Mouse (Mus musculus): Measurements from ENCODE around the gene Mapk10.

Mapk10 gene

GRCm38 (mm10) chr5:103164022-103164421, 47.1 kb downstream of the Mapk10 start:
- no peak for DNase-seq (ENCODE audit: low spot score in 2 of 2)

GRCm38 (mm10) chr5:103161574-103161973, 49.6 kb downstream of the Mapk10 start:
- no peak for DNase-seq (ENCODE audit: low spot score in 2 of 2)

- DNase-seq (ENCODE audit: low spot score in 2 of 2) = no peak
Measured at GRCm38 (mm10) chr5:103161196-103161540, 50.0 kb downstream of the Mapk10 start.

GRCm38 (mm10) chr5:103160314-103161195, 50.6 kb downstream of the Mapk10 start:
- no peak for DNase-seq (ENCODE audit: low spot score in 2 of 2)

- DNase-seq (ENCODE audit: low spot score in 2 of 2) = no peak
Measured at GRCm38 (mm10) chr5:103140935-103141334, 70.2 kb downstream of the Mapk10 start.

GRCm38 (mm10) chr5:103134839-103135238, 76.3 kb downstream of the Mapk10 start:
- DNase-seq (ENCODE audit: low spot score in 2 of 2) = no peak

- DNase-seq (ENCODE audit: low spot score in 2 of 2) = no peak
Measured at GRCm38 (mm10) chr5:103133626-103134025, 77.5 kb downstream of the Mapk10 start.

GRCm38 (mm10) chr5:103132814-103133213, 78.3 kb downstream of the Mapk10 start:
- DNase-seq (ENCODE audit: low spot score in 2 of 2) = no peak

- DNase-seq (ENCODE audit: low spot score in 2 of 2) = no peak
Measured at GRCm38 (mm10) chr5:103119618-103120017, 91.5 kb downstream of the Mapk10 start.

- DNase-seq (ENCODE audit: low spot score in 2 of 2) = no peak
Measured at GRCm38 (mm10) chr5:103115571-103115970, 95.6 kb downstream of the Mapk10 start.

GRCm38 (mm10) chr5:103112471-103112870, 98.7 kb downstream of the Mapk10 start:
- DNase-seq (ENCODE audit: low spot score in 2 of 2) = no peak

- DNase-seq (ENCODE audit: low spot score in 2 of 2) = no peak
Measured at GRCm38 (mm10) chr5:103109409-103109808, 101.7 kb downstream of the Mapk10 start.

GRCm38 (mm10) chr5:103105441-103106414, 105.4 kb downstream of the Mapk10 start:
- DNase-seq (ENCODE audit: low spot score in 2 of 2) = no peak

GRCm38 (mm10) chr5:103104082-103104481, 107.1 kb downstream of the Mapk10 start:
- no peak for DNase-seq (ENCODE audit: low spot score in 2 of 2)

- no peak for DNase-seq (ENCODE audit: low spot score in 2 of 2)
Measured at GRCm38 (mm10) chr5:103102876-103103393, 108.2 kb downstream of the Mapk10 start.

GRCm38 (mm10) chr5:103102176-103102575, 109.0 kb downstream of the Mapk10 start:
- DNase-seq (ENCODE audit: low spot score in 2 of 2) = no peak

GRCm38 (mm10) chr5:103094166-103094565, 117.0 kb downstream of the Mapk10 start:
- DNase-seq (ENCODE audit: low spot score in 2 of 2) = no peak

- DNase-seq (ENCODE audit: low spot score in 2 of 2) = no peak
Measured at GRCm38 (mm10) chr5:103085844-103086243, 125.3 kb downstream of the Mapk10 start.

GRCm38 (mm10) chr5:103075451-103075850, 135.7 kb downstream of the Mapk10 start:
- no peak for DNase-seq (ENCODE audit: low spot score in 2 of 2)

- no peak for DNase-seq (ENCODE audit: low spot score in 2 of 2)
Measured at GRCm38 (mm10) chr5:103072200-103072825, 138.8 kb downstream of the Mapk10 start.

- no peak for DNase-seq (ENCODE audit: low spot score in 2 of 2)
Measured at GRCm38 (mm10) chr5:103071006-103071612, 140.0 kb downstream of the Mapk10 start.
